Mouse (Mus musculus) spleen, adult 10 weeks (tissue): ENCODE data around the gene Mrpl58. TPM values are rescaled to one million over a fixed set of nuclear protein-coding genes. Genes with fewer than 3 reads are reported as not detected.

Experiments
- polyA plus RNA-seq: library from polyadenylated mRNA; stranded (reverse); fragments of 350-450 nt; fragmentation: Illumina TruSeq; extraction: RNeasy Lipid Tissue Mini Kit (QIAGEN cat#74804); gene quantifications from one replicate; pipeline ENCODE4 v1.2.3, GENCODE M21; 2015; ENCODE audit warnings: low replicate concordance; ENCODE audit not compliant: insufficient read depth

Gene Mrpl58
- 64.5 TPM for polyA plus RNA-seq

GRCm38 (mm10) chr11:115403338-115404124, at the start of gene Mrpl58:
TSS of gene Mrpl58 (plus strand) at chr11:115403752.

GRCm38 (mm10) chr11:115367395-115367944, 36.1 kb upstream of the Mrpl58 start, which contains the start of gene Hid1:
TSS of gene Hid1 (minus strand) at chr11:115367756.

GRCm38 (mm10) chr11:115381743-115382539, 21.6 kb upstream of the Mrpl58 start, which contains the start of gene Cdr2l:
TSS of gene Cdr2l (plus strand) at chr11:115381916.

GRCm38 (mm10) chr11:115419531-115420237, 16.1 kb downstream of the Mrpl58 start, which contains the start of the genes Atp5h and Kctd2:
TSS of gene Atp5h (minus strand) at chr11:115419962.
TSS of gene Kctd2 (plus strand) at chr11:115420128.

GRCm38 (mm10) chr11:115439906-115440595, 36.5 kb downstream of the Mrpl58 start, which contains the start of gene Trim80:
TSS of gene Trim80 (plus strand) at chr11:115440545.

Other genes starting within 250 kb of the Mrpl58 start
- gene Slc9a3r1, start 240.4 kb upstream of the Mrpl58 start, polyA plus RNA-seq, result 51.1 TPM
- 2.9 TPM for gene Tmem104, start 216.3 kb upstream of the Mrpl58 start, polyA plus RNA-seq
- 16.0 TPM for gene Nat9, start 215.9 kb upstream of the Mrpl58 start, polyA plus RNA-seq
- gene Grin2c, start 136.5 kb upstream of the Mrpl58 start, polyA plus RNA-seq, result 1.3 TPM
- gene Fdxr, start 126.7 kb upstream of the Mrpl58 start, polyA plus RNA-seq, result 13.0 TPM
- 1.5 TPM for gene Fads6, start 106.1 kb upstream of the Mrpl58 start, polyA plus RNA-seq
- gene Otop2, start 96.6 kb upstream of the Mrpl58 start, polyA plus RNA-seq, result not detected
- 1.3 TPM for gene Ush1g, start 81.7 kb upstream of the Mrpl58 start, polyA plus RNA-seq
- not detected for gene Otop3, start 69.0 kb upstream of the Mrpl58 start, polyA plus RNA-seq
- 6.4 TPM for gene Hid1, start 36.0 kb upstream of the Mrpl58 start, polyA plus RNA-seq
- 3.0 TPM for gene Cdr2l, start 21.8 kb upstream of the Mrpl58 start, polyA plus RNA-seq
- 558 TPM for gene Atp5h, start 16.2 kb downstream of the Mrpl58 start, polyA plus RNA-seq
- 34.0 TPM for gene Kctd2, start 16.4 kb downstream of the Mrpl58 start, polyA plus RNA-seq
- gene Trim80, start 36.8 kb downstream of the Mrpl58 start, polyA plus RNA-seq, result not detected
- 6.9 TPM for gene Slc16a5, start 58.7 kb downstream of the Mrpl58 start, polyA plus RNA-seq
- 16.0 TPM for gene Armc7, start 71.9 kb downstream of the Mrpl58 start, polyA plus RNA-seq
- 60.8 TPM for gene Nt5c, start 88.1 kb downstream of the Mrpl58 start, polyA plus RNA-seq
- 133 TPM for gene Jpt1, start 110.6 kb downstream of the Mrpl58 start, polyA plus RNA-seq
- gene Sumo2, start 132.5 kb downstream of the Mrpl58 start, polyA plus RNA-seq, result 663 TPM
- gene Nup85, start 160.7 kb downstream of the Mrpl58 start, polyA plus RNA-seq, result 89.0 TPM
- gene Mrps7, start 200.2 kb downstream of the Mrpl58 start, polyA plus RNA-seq, result 23.8 TPM
- gene Gga3, start 200.3 kb downstream of the Mrpl58 start, polyA plus RNA-seq, result 52.1 TPM
- gene Mif4gd, start 209.2 kb downstream of the Mrpl58 start, polyA plus RNA-seq, result 145 TPM
- gene Slc25a19, start 224.5 kb downstream of the Mrpl58 start, polyA plus RNA-seq, result 58.5 TPM